Mouse (Mus musculus) lung, postnatal 14 days (tissue): ENCODE measurements around the gene Aoc2.
A peak's percentile ranks its signal among the peaks of the same experiment; 100 is the strongest.
"Not testable (repeated sequence)": the region's sequence is repeated elsewhere in the genome, so short reads cannot be mapped to it uniquely, and the experiment has no call there.

Experiments
- DNase-seq: peaks from one replicate; pipeline ENCODE4 v3.0.0; 2021

The Aoc2 gene

DNA sequence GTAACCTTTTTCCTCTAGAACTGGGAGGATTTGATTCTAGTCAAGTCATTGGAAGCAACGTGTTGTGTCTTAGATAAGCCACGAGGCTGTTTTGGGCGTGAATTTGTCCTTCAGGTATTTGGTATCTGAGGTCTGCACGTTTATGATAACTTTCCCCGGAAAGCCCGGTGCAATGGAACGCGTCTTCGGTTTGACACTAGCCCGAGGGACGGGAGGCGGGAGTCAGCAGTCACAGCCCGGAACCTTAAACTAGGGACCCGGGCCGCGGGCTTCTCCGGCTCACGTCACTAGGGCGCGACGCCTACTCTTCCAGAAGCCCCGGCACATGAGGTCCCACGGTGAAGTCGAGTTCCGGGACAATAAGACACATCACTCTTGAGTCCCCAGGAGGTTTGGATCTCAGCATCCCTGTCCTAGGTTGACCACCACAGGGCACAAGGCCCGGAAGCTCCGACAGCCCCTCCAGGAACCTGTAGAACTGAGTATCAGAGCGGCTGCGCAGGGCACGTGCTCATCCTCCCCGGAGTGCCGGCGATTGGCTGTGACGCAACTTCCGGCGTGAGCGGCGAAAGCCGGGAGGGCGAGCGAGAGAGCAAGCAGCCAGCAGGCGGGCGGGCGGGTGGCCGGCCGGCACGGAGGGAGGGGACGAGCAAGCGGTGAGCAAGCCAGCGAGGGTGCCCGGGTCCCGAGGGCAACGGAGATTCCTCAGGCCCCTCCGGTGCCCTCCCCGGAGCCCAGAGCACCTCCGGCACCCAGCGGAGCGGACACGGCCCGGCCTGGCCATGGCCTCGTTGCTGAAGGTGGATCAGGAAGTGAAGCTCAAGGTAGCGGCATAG is 9.0 kb upstream of the Aoc2 start, which contains the start of gene Psme3:
Gene Psme3, plus strand, starts transcription at position 549 of the 836 bp plus-strand sequence.
- DNase-seq, result peak; percentile 92

DNA sequence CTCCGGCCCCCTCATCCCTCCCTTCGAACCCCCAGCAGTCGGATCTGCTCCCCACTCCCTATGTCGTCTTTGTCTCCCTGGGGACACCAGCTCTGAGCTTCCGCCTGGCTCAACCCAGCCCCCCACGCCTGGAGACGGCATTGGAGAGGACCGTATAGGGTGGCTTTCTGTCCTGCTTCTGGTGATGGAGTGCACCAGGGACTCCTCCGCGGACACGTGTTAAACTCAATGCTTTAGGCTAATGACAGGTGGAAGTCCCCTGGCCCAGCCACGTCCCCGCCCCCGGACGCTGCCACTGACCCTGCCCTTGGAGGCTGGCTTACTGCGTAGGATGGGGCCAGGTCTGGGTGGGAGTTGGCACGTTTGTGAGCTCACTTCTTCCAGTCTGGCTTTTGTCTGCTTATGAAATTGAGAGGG is 8.4 kb upstream of the Aoc2 start:
- no peak for DNase-seq

DNA sequence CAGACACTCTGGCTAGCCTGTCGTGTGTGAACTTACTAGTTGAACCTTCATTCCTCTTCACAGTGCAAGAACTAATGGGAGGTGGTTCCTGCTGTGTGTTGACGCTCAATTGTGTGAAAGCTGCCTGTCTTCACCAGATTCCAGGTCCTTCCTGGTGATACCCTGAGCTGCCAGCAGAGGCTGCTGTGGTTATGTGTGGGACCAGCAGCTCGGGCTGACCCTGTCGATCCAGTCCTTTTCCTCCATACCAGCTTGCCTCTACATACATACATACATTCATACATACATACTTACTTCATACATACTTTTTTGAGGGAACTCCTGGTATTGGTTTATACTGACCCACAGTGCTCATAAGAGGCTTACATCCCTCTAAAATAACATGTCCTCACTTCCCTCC is 1.3 kb upstream of the Aoc2 start:
- peak; percentile 77 for DNase-seq

DNA sequence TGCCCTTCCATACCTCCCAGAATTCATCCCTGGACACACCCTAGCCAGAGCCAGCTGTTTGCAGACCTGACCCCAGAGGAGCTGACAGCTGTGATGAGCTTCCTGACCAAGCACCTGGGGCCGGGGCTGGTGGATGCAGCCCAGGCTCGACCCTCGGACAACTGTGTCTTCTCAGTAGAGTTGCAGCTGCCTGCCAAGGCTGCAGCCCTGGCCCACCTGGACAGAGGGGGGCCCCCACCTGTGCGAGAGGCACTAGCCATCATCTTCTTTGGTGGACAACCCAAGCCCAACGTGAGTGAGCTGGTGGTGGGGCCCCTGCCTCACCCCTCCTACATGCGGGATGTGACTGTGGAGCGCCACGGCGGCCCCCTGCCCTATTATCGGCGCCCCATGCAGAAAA is 338 bp downstream of the Aoc2 start:
- not testable (repeated sequence) for DNase-seq

DNA sequence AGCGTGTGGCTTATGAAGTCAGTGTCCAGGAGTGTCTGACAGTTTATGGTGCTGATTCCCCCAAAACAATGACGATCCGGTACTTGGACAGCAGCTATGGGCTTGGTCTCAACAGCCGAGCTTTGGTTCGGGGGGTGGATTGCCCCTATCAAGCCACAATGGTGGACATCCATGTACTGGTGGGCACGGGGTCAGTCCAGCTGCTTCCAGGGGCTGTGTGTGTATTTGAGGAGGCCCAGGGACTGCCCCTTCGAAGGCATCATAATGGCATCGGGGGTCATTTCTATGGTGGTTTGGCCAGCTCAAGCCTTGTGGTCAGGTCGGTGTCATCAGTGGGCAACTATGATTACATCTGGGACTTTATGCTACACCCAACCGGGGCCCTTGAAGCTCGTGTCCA is 1.3 kb downstream of the Aoc2 start:
- DNase-seq, result no peak

DNA sequence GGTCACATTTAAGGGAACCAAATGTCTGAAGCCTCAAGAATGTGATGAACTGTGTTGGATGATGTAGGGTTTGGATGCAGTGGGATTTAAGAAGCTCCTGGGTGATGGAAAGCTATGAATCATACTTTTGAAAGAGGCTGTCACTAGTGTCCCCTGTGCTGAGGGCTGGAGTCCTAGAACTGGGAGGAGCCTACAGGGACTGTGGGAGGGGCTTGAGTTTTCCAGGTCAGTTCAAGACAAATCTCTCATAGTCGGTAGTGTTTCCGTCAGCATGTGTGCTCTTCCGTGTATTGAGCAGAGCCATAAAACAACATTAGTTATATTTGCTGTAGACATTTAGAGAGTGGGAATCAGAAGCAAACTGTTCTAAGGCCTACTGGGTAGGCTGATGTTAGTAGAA is 2.4 kb downstream of the Aoc2 start:
- no peak for DNase-seq

DNA sequence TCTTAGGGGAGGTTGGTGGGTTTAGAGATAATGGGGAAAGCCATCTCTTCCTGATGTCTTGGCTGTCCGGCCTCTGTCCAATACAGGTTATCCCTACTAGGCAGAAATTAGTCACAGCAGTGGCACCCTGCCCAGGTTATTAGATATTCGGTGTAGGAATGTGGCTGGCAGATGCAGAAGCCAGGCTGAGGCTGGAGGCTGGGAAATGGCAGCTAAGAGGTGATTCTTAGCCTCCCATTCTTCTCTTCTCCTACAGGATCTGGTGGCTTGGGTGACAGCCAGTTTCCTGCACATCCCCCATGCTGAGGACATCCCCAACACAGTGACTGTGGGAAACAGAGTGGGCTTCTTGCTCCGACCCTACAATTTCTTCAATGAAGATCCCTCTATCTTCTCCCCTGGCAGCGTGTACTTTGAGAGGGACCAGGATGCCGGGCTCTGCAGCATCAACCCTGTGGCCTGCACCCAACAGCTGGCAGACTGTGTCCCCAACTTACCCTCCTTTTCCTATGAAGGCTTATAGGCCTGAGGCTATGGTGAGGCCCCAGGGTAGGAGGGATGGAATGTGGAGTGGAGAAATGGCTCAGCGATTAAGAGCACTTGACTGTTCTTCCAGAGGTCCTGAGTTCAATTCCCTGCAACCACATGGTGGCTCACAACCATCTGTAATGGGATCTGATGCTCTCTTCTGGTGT is 4.2 kb downstream of the Aoc2 start:
- DNase-seq, result peak; percentile 22

DNA sequence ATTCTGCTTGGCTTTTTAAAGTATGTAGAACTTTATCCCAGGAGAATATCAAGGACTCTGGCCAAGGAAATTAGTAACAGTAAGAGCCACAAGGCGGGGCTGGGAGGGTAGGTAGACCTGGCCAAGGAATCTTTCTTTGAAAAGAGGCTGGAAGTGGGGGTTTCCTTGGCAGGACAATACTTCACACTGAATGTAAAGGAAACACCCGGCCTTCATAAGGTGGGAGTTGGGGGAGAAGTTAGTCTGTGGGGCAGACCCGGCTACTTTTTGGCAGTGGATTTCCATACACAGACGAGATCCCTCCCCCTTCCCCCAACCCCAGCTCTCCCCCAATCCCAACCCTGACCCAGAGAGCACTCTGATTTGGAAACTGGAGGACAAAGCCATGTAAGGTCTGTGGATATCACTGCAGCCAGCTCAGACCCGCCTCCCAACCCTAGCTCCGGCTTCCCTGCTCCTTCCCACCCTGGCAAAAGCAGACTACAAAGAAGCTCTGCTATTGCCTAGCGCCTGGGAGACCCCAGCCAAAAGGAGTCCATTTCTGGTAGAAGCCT is 5.6 kb downstream of the Aoc2 start, which contains the start of gene Aoc3:
Gene Aoc3, plus strand, starts transcription at position 235 of the 554 bp plus-strand sequence.
- no peak for DNase-seq

DNA sequence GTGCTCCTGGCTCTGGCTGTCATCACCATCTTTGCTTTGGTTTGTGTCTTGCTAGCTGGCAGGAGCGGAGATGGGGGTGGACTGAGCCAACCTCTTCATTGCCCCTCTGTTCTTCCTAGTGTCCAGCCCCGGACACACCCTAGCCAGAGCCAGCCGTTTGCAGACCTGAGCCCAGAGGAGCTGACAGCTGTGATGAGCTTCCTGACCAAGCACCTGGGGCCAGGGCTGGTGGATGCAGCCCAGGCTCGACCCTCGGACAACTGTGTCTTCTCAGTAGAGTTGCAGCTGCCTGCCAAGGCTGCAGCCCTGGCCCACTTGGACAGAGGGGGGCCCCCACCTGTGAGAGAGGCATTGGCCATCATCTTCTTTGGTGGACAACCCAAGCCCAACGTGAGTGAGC is 6.1 kb downstream of the Aoc2 start:
- not testable (repeated sequence) for DNase-seq

DNA sequence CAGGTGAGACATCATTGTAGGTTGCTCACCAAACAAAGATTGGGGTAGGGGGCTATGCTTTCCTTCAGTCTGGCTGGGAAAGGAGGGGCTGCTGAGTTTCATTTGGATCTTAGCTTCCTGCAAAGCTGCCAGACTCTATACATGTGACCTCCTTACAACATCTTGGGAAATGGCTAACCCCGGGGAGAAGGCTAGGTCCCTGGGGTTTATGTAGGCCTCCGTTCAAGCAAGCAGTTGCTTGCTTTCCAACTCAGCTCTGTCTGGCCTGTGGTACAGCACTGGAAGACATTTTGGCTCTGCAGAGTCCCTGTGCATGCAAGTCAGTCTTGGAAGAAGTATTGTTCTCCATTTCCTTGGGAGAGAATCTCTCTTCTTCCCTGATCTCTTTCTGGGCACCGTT is 7.7 kb downstream of the Aoc2 start:
- no peak for DNase-seq

DNA sequence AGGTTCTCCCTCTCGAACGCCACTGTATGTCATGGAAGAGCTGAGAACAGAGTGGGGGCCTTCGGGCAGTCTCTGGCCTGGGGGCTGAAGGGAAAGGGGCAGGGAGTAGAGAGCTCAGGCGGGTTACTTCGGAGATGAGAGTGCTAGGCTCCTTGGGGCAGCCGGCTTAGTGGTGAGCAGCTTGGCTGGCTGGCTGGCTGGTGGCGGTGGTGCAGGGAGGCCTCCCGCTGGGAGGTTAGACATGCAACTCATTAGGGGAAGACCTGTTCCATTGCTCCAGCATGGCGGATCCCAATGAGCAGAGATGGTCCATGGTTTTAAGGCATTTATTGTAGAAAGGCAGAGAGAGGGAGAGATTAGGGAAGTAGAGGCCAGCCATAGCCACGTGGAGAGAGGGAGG is 9.2 kb downstream of the Aoc2 start:
- no peak for DNase-seq

DNA sequence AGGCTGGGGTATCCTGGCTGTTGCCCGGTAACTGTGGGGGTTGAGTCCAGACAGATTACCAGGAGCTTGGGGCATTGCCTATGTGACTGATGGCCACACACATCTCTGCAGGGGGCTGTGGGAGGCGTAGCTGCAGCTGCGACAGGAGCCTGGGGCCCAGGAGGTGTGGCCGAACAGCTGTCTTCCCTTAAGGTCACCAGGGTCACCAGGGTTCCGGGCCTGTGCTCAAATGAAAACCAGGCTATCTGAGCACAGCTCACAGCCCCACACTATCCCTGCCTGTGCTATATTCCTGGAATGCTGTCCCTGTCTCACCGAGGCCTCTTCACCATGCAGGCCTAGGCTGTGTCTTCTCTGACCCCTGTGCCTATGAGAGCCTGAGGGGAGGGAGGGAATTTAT is 9.7 kb downstream of the Aoc2 start:
- DNase-seq, result no peak

DNA sequence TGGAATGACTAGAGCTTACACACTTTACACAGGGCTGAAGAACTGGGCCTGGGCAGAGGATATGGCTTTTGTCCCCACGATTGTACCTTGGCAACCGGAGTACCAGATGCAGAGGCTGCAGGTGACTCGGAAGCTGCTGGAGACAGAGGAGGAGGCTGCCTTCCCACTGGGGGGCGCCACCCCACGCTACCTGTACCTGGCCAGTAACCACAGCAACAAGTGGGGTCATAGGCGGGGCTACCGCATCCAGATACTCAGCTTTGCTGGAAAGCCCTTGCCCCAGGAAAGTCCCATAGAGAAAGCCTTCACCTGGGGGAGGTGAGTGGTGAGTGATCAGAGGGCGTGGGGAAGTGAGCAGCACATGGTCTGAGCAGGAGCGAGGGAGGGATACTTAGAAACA is 10.8 kb downstream of the Aoc2 start:
- no peak for DNase-seq

DNA sequence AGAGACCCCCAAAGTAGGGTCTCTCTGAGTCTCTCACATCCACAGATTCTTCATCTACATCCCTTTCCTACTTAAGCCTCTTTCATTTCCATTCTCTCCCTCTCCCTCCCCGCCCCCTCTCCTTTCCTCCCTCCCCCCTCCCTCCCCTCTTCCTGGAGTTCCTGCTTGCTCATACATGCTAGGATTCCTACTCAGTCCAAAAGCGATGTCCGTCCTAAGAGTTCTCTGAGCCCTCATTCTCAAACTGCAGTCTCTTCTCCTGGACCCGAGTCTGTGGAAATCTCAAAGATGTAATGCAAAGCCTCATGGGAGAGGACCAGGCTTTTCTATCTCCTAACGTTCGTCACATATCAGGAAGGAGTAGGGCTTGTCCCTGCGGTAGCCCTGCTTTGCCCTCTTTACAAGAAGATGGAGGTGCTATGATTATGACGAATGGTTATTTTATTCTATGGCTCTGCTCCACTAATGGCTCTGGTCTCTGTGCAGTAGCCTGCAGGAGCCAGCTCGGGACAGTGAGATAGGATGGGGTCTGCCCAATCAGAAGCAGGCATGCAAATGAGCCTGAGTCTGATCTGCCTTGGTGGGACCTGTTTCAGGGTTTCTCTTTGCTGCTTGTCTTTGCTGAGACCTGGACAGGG is 13.4 kb downstream of the Aoc2 start:
- no peak for DNase-seq

DNA sequence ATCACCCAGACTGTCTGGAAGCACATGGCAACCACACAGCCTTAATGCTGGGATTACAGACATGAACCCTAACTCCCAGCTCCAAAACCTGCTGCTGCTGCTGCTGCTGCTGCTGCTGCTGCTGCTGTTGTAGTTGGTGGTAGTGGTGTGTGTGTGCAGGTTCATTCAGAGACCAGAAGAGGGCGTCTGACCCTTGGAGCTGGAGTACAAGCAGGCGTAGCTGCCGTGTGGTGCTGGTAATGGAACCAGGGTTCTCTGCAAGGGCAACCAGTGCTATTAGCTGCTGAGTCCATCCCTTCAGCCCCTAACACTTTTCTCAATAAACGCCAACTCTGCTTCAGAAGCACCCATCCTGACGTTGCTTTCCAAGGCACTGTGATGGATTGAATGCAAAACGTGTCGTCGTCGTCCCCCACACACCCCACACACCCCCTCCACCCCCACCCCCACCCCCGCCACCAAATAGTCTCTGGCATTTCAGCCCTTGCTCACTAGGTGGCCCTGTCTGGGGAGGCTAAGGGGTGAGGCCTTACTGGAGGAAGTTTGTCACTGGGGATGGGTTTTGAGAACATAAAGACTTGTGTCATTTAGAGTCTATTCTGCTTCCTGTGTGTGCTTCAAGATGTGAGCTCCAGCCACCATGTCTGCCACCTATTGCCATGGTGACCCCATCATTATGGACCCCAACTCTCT is 22.4 kb downstream of the Aoc2 start:
- no peak for DNase-seq

DNA sequence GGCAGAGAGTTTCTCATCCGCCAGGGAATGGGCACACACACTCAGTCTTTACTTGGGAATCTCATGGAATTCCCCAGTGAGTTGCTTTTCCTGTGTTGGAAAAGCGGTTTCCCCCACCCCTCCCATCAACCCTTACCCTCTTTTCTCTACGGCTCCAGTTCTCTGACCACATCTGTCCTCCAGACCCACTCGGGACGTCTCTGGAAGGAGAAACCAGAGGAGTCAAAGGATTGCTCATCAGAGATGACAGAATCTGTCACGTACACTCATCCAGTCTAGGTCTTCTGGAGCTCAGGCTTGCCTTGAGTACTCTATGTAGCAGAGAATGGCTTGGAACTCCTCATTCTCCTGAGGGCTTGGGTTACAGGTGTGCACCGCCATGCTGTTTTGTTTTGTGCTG is 23.9 kb downstream of the Aoc2 start:
- DNase-seq, result no peak

DNA sequence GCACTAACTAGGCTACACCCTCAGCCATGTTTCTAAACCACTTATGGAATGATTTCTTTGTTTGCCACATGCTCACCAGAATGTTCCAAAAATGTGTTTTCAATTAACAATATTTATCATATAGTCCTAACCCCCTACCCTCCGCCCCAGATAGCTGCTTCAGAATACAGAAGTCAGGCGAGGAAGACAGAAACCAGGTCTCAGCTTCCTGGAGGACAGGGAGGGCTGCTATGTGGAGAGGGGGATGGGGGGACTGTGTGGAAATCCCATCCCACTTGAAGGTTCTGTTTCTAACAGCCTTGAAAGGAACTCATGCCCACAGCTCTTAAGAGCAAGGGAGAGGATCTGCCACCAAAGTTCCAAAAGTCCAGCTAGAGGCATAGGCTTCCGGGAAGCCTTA is 24.4 kb downstream of the Aoc2 start:
- DNase-seq, result no peak

DNA sequence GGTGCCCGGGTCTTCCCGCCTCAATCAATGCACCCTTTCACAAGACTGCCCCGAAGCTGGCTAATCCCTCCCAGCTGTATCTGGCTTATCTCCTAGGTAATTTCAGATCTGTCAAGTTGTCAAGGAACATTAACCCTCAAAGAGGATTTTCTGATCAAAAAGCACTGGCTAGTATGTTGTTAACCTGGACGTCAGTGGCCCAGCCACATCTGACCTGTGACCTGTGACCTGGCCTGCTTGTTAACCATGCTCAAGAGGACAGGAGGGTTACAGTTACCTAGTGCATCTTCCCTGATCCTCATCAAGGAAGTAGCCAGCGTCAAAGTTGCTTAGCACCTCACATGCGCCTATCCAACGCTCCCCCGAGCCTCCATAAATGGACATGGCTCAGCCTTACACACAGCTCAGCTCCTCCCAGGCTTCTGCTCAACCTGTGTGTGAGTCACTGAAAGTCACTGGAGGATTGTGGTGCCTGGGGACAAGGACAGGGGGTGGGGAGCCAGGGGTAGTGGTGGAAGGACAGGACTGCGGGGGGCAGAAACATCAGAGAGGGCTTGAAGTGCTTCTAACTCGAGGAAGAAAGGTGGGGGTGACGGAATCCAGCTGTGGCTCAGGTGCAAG is 26.3 kb downstream of the Aoc2 start:
- no peak for DNase-seq

DNA sequence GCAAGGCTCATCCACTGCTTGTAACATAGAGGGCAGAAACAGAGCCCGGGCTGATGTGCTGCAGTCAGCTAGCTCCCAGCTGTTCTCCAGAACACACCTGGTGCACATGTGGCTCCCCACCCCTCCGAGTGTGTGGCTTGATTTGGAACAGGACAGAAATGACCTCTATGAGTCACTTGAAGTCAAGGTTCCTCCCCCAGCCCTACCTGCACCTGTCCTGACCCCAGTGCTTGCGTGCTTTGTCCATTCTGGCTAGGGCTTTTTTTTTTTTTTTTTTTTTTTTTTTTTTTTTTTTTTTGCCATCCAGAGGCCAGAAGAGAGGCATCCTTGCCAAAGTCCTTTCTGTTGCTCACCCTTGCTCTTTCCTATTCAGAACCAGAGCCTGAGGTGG is 26.9 kb downstream of the Aoc2 start:
- DNase-seq, result no peak

DNA sequence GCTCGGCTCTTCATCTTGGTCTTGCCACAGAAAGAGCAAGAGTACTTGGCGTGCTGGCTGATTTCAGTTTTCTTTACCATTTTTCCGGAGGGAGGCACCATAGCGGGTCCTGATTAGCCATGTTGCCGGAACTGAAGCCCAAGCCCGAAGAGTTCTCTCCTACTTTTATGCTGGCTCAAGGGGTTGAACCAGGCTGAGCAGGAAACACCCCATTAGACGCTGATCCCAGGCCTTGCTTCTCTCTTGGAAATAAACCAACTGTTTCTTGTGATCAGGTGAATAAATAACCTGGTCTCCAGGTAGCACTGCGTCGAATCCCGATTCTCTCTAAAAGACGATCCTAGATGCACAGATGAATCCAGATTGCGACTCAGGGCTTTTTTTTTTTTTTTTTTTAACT is 28.6 kb downstream of the Aoc2 start:
- DNase-seq, result no peak

DNA sequence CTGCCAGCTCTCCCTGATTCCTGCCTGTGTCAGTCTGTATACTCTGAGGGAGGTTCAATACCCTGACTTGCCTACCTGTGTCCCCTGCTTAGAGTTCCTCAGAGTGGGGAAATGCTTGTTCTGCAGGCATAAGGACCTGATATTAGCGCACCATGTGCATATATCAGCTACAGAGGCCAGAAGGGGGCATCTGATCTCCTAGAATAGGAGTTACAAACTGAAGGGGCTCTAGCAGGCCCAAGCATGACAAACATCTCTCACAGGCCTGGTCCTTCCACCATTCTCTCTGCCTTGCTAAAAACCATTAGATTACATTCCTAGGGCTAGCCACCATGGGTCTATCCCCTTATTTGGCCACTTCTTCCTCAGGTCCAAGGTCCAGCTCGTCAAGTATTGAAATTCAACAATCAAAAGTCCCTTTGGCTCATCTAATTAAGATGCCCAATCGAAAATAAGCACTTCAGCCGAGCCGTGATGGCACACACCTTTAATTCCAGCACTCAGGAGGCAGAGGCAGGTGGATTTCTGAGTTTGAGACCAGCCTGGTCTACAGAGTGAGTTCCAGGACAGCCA is 29.7 kb downstream of the Aoc2 start:
- no peak for DNase-seq

DNA sequence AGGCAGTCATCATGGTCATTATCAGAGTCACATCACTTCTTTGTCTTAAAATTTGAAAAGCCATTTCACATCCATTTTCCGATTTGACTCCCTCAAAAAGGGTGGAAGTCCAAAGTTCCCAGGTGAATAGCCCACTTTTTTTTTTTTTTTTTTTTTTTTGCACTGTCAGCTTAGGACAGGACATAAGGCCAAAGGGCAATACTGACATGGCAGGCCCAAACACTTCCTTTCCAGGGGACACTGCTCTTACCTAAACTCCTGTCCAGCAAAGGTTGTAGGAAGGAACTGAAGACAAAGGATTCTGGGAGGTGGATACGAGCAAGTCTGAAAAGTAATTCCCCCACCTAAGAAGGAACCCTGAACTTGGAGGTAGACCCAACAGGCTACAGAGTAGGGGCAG is 31.1 kb downstream of the Aoc2 start:
- no peak for DNase-seq
